Mouse (Mus musculus) kidney, adult 2 months (tissue): Measurements from ENCODE around the gene Snd1. TPM values are rescaled to one million over a fixed set of nuclear protein-coding genes. Genes with fewer than 3 reads are reported as not detected.

Source experiments
- DNase-seq: peaks from one replicate; pipeline ENCODE4 v3.0.0; 2021
- H3K27ac ChIP-seq: fragments of 200-500 bp; 2 replicates; pipeline ENCODE4 v1.5.1; 2012; ENCODE audit warnings: low read depth, low read length, control low read depth, inconsistent platforms; ENCODE audit not compliant: insufficient read depth
- H3K27me3 ChIP-seq: fragments of 200-500 bp; replicated peaks from 2 replicates; pipeline ENCODE4 v1.6.1; 2012; ENCODE audit warnings: mild to moderate bottlenecking, moderate library complexity, low read length, inconsistent platforms; ENCODE audit not compliant: control insufficient read depth, insufficient read depth
- H3K36me3 ChIP-seq: fragments of 200-500 bp; 2 replicates; pipeline ENCODE4 v1.6.1; 2012; ENCODE audit warnings: mild to moderate bottlenecking, moderate library complexity, low read length, inconsistent platforms; ENCODE audit not compliant: control insufficient read depth, insufficient read depth
- H3K4me1 ChIP-seq: fragments of 200-500 bp; 2 replicates; pipeline ENCODE4 v1.6.1; 2011; ENCODE audit warnings: low read length; ENCODE audit not compliant: control insufficient read depth, insufficient read depth
- H3K4me3 ChIP-seq: fragments of 200-500 bp; 2 replicates; pipeline ENCODE4 v1.5.1; 2011; ENCODE audit warnings: mild to moderate bottlenecking, low read depth, low read length, control low read depth; ENCODE audit not compliant: insufficient read depth
- CTCF ChIP-seq: fragments of 200-500 bp; conservative IDR thresholded peaks from 2 replicates; pipeline ENCODE4 v1.5.1; 2011; ENCODE audit warnings: low read depth, mild to moderate bottlenecking, control low read depth, low read length, moderate library complexity, mixed read lengths; ENCODE audit not compliant: insufficient read depth, insufficient read length
- POLR2A ChIP-seq: fragments of 200-500 bp; IDR thresholded peaks from one replicate; pipeline ENCODE4 v1.6.1; 2011; ENCODE audit warnings: low read depth, low read length, control low read depth
- WGBS: fragments of 180-500 bp; shearing (Covaris S2); methylation state at CpG from one replicate; pipeline ENCODE4 v1.1.7; 2018; 5-methylcytosine and 5-hydroxymethylcytosine counted together
- polyA plus RNA-seq: library from polyadenylated mRNA; depleted of rRNA; stranded (reverse); fragments of >200 nt; gene quantifications from 2 replicates; pipeline ENCODE4 v1.2.3, GENCODE M21; 2012

Gene Snd1
- polyA plus RNA-seq, 1 experiment, result 41.0 TPM

- 67% methylated on average over 10 of the region's 10 CpGs for WGBS
- TF ChIP-seq POLR2A, result no peak
- Histone ChIP-seq H3K27me3 (no peaks in the 10 kb centered on the region), H3K4me3 (no peak overlapping the region), H3K27ac (no peak overlapping the region), H3K4me1 (no peaks in the 10 kb centered on the region), H3K36me3 (peaks cover 3% of the 10 kb centered on the region; the same call in 1 of the 2 replicates)
- peak; percentile 12 for DNase-seq
These were observed 63.0 kb downstream of the Snd1 start for GRCm38 (mm10) chr6:28537851-28538527.

- Histone ChIP-seq H3K27me3 (no peaks in the 10 kb centered on the region), H3K4me1 (no peaks in the 10 kb centered on the region), H3K4me3 (no peak overlapping the region), H3K27ac (no peak overlapping the region), H3K36me3 (no peaks in the 10 kb centered on the region)
- 77% methylated on average over 6 of the region's 6 CpGs for WGBS
- DNase-seq, result no peak
- TF ChIP-seq POLR2A (no peak), CTCF (no peak)
These were observed 67.4 kb downstream of the Snd1 start for GRCm38 (mm10) chr6:28542298-28542701.

DNA sequence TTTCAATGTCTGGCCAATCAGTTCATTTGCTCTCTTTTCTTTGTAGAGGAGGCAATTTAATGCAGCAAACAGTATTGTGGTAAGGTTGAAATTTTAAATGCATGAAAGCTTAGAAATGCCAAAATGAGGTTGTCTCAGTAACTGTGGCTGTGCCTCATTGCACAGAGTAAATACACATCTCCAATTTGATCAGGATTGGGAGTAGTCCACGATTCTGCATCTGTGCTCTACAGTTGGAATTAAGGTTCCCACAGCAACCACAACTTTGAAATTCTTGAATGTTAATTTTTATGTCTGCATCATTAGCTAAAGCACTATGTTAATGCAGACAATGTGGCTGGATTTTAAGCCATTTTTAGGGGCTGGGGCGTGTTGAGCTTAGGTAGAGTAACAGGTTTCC lies 72.0 kb downstream of the Snd1 start:
- WGBS, result 69% methylated on average over 2 of the region's 2 CpGs
- H3K27me3 ChIP-seq, result no peaks in the 10 kb centered on the region
- TF ChIP-seq CTCF (no peak), POLR2A (no peak)
- DNase-seq, result no peak
- no peak overlapping the region for H3K27ac ChIP-seq
- no peaks in the 10 kb centered on the region; the same call in 1 of the 2 replicates for H3K36me3 ChIP-seq
- H3K4me3 ChIP-seq, result no peak overlapping the region
- H3K4me1 ChIP-seq, result no peaks in the 10 kb centered on the region

DNA sequence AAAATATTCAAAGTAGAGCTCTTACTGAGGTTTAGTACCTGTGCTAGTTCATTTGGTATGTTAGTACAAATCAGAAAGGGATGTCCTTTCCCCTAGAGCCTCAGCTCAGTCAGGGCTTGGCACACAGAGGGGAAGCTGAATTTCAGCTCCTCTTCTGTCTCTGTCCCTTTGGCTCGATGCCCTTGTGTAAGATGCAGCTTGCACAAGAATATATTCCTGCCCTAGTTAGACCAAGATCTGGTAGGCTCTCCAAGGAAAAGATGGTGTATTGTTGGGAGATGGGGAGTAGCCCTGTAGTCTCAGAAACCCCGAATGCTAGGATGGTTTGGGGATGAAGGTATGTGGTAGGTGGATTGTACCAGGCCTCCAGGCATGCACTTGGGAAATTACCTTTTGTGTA lies 74.4 kb downstream of the Snd1 start:
- Histone ChIP-seq H3K4me3 (no peak overlapping the region), H3K27ac (no peak overlapping the region), H3K36me3 (no peaks in the 10 kb centered on the region; the same call in 1 of the 2 replicates), H3K4me1 (no peaks in the 10 kb centered on the region), H3K27me3 (no peaks in the 10 kb centered on the region)
- no peak for DNase-seq
- 89% methylated on average over 2 of the region's 2 CpGs for WGBS
- TF ChIP-seq CTCF, result no peak
- TF ChIP-seq POLR2A, result no peak

GRCm38 (mm10) chr6:28550255-28551004 lies 75.5 kb downstream of the Snd1 start:
- no peak for DNase-seq
- 77% methylated on average over 7 of the region's 7 CpGs for WGBS
- Histone ChIP-seq H3K4me1 (no peaks in the 10 kb centered on the region), H3K27ac (no peak overlapping the region), H3K36me3 (no peaks in the 10 kb centered on the region; the same call in 1 of the 2 replicates), H3K4me3 (no peak overlapping the region), H3K27me3 (no peaks in the 10 kb centered on the region)
- TF ChIP-seq CTCF (no peak), POLR2A (no peak)

GRCm38 (mm10) chr6:28554470-28554869 lies 79.5 kb downstream of the Snd1 start:
- Histone ChIP-seq H3K27me3 (no peaks in the 10 kb centered on the region), H3K36me3 (no peaks in the 10 kb centered on the region), H3K4me3 (no peak overlapping the region), H3K4me1 (no peaks in the 10 kb centered on the region), H3K27ac (no peak overlapping the region)
- DNase-seq, result no peak
- TF ChIP-seq CTCF (no peak), POLR2A (no peak)
- 86% methylated on average over 1 of the region's 1 CpGs for WGBS

DNA sequence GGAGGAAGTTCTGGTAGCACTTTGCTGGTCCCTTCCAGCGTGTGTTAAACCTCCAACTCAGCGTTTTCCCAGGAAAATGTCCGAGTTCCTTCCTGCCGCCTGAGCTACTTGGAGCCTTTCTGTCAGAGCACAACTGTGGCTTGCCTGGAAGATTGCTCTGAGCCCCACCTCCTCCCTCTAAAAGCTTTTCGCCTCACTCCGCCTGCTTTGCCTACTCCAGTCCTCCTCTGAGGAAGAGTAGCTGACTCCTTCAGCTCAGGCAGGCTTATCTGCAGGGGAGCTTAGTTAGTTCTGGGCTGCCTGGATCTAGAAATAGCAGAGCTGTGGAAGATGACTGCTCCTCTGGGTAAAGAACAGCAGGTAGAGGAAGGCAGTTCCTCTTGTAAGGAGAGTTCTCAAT lies 80.1 kb downstream of the Snd1 start:
- no peaks in the 10 kb centered on the region for H3K4me1 ChIP-seq
- no peak overlapping the region for H3K4me3 ChIP-seq
- 61% methylated on average over 6 of the region's 6 CpGs for WGBS
- H3K36me3 ChIP-seq, result no peaks in the 10 kb centered on the region
- no peaks in the 10 kb centered on the region for H3K27me3 ChIP-seq
- no peak overlapping the region for H3K27ac ChIP-seq
- no peak for TF ChIP-seq POLR2A
- no peak for TF ChIP-seq CTCF
- no peak for DNase-seq
